Mouse (Mus musculus) liver, embryonic 14.5 days (tissue): ENCODE measurements around the gene Dstyk.

Source experiments
- CTCF ChIP-seq: IDR thresholded peaks from 2 replicates; pipeline ENCODE4 v1.5.1; 2016; ENCODE audit warnings: antibody characterized with exemption, low read depth, control low read depth
- EP300 ChIP-seq: IDR thresholded peaks from 2 replicates; pipeline ENCODE4 v1.6.1; 2016; ENCODE audit warnings: antibody characterized with exemption, low read depth

- no peak for TF ChIP-seq CTCF
- no peak for TF ChIP-seq EP300
Measured at GRCm38 (mm10) chr1:132374873-132375244, 42.5 kb upstream of the Dstyk start.
